Mouse (Mus musculus) urinary bladder, postnatal 36 days (tissue): ENCODE results near the gene Akirin1.

Source experiments
- DNase-seq, 2 experiments: peaks; one replicate each; pipeline ENCODE4 v3.0.0; 2022; ENCODE audit warnings: low spot score in 2 of 2, mixed read lengths in 1 of 2

Gene Akirin1

DNA sequence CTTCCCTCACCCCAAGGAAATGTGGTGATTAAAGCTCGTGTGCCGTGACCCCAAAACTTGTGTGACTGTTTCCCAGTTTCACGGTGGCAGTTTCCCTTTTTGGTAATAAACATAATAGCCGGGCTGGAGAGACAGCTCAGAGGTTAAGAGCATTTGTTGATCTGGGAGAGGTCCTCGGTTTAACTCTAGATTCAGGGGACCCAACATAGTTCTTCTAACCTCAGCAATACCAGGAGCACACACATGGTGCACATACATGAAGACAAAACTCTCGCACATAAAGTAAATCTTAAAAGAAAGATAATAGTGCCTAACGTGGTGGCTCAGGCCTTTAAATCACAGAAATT is 31.7 kb downstream of the Akirin1 start:
- no peak for DNase-seq

DNA sequence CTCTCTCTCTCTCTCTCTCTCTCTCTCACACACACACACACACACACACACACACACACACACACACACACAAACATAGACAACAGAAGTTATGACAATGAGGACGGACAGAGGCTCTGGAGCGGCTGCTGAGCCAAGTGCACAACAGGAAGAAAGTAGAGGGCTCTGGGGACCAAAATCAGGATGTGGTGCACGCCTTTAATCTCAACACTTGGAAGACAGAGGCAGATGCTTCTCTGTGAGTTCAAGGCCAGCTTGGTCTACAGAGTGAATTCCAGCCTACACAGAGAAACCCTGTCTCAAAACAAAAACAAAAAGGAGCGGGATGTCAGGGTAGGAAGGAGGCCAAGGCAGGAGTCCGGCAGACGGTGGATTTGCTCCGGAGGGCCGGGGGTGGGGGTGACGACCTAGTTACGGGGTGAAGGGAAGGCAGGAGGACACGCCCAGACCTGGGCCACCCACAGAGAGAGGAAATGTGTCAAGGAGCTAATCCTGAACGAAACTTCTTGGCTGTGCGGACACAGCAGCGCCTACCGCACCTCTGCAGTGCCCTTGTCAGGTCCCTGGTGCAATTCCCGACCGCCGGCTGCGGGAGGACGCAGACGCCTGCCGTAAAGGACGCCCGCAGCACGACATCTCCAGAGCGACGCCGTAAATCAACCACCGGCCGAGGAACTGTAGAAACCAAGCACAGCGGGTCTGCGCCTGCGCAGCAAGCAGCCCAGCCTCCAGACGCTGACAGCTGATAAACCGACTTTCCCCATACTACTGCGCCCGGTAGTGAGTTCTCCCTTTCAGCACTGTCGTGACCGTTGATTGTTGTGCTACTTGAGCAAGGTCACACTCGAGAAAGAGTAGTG is 32.3 kb downstream of the Akirin1 start, which contains the start of gene Ndufs5:
TSS of gene Ndufs5 (minus strand) at position 629 of the 860 bp plus-strand sequence.
- DNase-seq = peak; percentile 94 to 95

DNA sequence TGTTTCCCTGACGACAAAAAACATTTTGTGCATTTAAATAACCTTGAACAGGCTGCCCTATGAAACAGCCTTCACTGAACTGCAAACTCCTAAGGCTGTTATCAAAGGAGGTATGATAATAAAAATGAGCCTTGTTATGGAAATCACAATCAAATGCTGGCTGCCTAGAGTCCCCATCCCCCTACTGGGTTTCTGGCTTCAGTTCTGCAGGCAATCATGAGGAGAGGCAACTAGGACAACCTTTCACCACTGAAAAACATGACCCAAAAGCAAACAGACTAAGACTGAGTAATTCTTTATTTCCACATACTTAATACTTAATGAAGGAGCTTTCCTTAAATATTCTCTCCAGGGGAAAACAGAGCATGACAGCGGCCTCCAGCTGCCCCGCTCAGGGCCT is 37.7 kb downstream of the Akirin1 start:
- DNase-seq = no peak

DNA sequence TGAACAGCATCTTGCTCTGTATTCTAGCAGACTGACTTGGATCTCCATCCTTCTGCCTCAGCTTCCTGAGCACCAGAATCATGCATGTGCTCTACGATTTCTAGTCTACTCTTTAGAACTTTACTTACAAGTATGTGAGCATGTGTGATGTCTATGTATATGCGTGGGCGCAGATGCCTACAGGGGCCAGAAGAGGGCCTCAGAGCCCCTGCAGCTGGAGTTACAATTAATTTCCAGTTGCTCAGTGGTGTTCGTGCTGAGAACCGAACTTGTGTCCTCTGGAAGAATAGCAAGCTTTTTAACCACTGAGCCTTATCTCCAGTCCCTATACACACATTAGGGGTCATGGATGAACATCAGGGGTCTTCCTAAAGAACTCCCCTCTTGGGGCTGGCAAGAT is 42.8 kb downstream of the Akirin1 start:
- no peak for DNase-seq

DNA sequence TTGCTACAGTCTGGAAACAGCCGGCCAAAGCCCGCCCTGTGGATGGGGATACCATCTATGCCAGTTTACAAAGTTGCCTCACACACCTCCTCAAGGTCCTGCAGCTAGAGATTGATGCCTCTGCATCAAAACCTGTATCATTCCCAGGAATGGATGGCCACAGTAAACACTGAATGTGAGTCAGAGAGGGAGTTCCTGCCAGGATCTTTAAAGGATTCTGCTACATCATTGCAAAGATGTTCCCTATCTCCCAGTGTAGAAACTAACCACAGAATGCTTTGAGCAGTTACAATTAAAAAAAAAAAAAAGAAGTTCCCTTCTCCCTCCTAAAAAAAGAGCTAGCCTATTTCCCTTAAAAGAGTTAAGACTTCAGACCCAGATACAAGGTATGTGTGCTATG is 44.8 kb downstream of the Akirin1 start:
- no peak for DNase-seq

- DNase-seq = no peak
These were observed 56.8 kb downstream of the Akirin1 start for GRCm38 (mm10) chr4:123693384-123693783.

GRCm38 (mm10) chr4:123692071-123692470 is 58.1 kb downstream of the Akirin1 start:
- no peak for DNase-seq

DNA sequence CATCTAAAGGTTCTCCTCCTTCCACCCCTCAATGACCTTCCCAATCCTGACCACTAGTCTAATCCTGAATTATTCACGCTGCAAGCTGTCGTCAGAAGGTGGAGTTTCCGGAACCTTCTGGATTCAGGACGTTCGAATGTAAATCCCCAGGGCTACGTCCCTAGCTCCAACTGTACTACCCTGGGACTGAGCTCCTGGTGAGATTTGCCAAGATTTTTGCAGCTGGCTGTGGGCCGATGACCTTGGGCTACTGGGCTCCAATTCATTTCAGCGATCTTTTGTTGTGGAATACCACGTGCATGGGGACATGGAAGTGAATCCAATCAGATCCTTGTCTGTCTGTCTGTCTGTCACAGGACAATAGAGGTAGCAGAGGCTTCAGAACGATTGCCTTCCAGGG is 59.8 kb downstream of the Akirin1 start:
- DNase-seq = peak in 1 of 2 experiments; percentile 47

DNA sequence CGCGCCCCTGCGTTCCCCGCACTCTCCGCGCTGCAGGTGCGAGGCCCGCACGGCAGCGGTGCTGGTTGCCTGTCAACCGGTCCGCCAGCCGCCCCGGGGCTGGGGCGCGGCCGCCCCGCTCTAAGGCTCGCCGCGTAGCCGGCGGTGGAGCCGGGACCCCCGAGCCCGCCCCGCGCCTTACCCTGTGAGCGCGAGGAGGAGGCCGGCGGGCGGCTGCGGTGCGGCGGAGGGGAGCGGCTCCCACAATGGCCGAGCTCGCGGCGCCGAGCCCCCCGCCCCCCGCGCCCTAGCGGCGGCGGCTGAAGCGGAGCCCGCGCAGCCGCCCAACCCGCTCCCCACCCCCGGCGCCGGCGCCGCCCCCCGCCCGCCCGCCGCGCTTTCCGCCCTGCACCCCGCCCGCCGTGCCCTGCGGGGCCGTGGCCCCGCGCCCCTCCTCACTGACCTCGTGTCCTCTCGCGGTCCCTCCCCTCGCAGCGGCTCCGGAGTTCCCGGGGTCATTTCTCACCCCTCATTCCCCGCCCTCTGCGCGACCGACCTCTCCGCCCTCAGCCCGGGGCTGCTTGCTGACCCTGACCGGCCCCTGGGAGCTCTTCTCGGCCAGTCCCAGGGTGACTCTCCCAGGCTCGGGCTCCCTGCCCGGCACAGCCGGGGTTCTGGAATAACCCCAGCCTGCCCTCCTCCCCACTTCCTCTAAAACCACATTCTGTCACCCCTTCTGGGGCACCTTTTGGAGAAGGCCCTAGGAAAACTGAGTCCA is 62.9 kb downstream of the Akirin1 start:
- peak in 1 of 2 experiments; percentile 38 for DNase-seq

GRCm38 (mm10) chr4:123686368-123687024 is 63.6 kb downstream of the Akirin1 start:
- DNase-seq = no peak

DNA sequence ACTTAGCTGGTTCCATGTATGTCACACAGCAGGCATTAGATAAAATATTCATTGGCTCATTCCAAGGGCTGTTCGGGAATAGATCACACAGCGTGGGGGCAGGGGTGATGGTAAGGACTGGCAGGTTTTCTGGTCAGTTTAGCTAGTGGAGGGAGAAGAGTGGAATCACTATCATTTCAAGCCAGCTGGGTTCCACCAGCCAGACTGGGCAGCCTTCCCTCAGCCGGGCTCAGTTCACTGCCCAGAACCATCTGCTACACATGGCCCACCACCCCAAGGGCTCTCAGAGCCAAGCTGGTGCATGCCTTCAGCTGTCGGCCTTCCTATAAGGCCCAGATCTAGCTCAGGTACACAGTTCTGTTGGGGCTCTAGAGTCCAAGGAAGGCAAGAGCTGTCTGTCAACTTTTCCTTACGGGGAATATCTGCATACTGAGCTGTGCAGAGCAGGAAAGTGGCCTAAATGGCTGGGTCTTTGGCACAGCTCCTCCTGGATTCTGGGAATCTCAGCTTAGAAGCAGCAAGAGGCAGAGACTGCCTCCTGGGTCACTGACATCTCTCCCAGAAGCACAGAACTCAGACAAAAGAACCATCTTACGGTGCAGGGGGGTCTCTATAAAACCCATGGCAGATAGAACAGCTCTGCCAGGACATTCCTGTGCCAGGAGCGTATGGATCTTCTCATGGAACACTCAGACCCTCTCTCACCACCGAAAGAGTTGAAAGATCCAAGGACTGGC is 64.5 kb downstream of the Akirin1 start:
- DNase-seq = no peak

GRCm38 (mm10) chr4:123685046-123685445 is 65.1 kb downstream of the Akirin1 start:
- no peak for DNase-seq
